Mouse (Mus musculus) kidney, embryonic 15.5 days (tissue): ENCODE measurements around the gene Wnt10b. TPM values are rescaled to one million over a fixed set of nuclear protein-coding genes. Genes with fewer than 3 reads are reported as not detected.

ENCODE experiments used
- ATAC-seq: fragments of 200-750 bp; cut with Nextera tagmentation; replicated peaks from 2 replicates; pipeline ENCODE4 v1.8.0; 2017; ENCODE audit warnings: moderate TSS enrichment; ENCODE audit not compliant: low FRiP score
- H3K27ac ChIP-seq: fragments of 300-500 bp; sonication (generic); 2 replicates; pipeline ENCODE4 v1.5.1; 2015; ENCODE audit warnings: mild to moderate bottlenecking, inconsistent platforms
- H3K27me3 ChIP-seq: fragments of 300-500 bp; sonication (generic); 2 replicates; pipeline ENCODE4 v1.6.1; 2015; ENCODE audit warnings: inconsistent platforms
- H3K36me3 ChIP-seq: fragments of 300-500 bp; sonication (generic); 2 replicates; pipeline ENCODE4 v1.6.1; 2015; ENCODE audit warnings: inconsistent platforms
- H3K4me1 ChIP-seq: fragments of 300-500 bp; sonication (generic); 2 replicates; pipeline ENCODE4 v1.6.1; 2015; ENCODE audit warnings: inconsistent platforms
- H3K4me2 ChIP-seq: fragments of 300-500 bp; sonication (generic); 2 replicates; pipeline ENCODE4 v1.6.1; 2015; ENCODE audit warnings: moderate library complexity, mild to moderate bottlenecking, inconsistent platforms
- H3K4me3 ChIP-seq: fragments of 300-500 bp; sonication (generic); replicated peaks from 2 replicates; pipeline ENCODE4 v1.5.1; 2015; ENCODE audit warnings: mild to moderate bottlenecking, inconsistent platforms
- H3K9ac ChIP-seq: fragments of 300-500 bp; sonication (generic); 2 replicates; pipeline ENCODE4 v1.6.1; 2015; ENCODE audit warnings: mild to moderate bottlenecking, inconsistent platforms
- H3K9me3 ChIP-seq: fragments of 300-500 bp; sonication (generic); replicated peaks from 2 replicates; pipeline ENCODE4 v1.6.1; 2016; ENCODE audit warnings: inconsistent platforms
- WGBS: fragments of 180-500 bp; shearing (Covaris S2); methylation state at CpG from one replicate; pipeline ENCODE4 v1.1.7; 2015; ENCODE audit warnings: mixed read lengths; 5-methylcytosine and 5-hydroxymethylcytosine counted together
- polyA plus RNA-seq: library from polyadenylated mRNA; unstranded; fragments of >200 nt; fragmentation: Nextera tagmentation; extraction: Ambion mirVana; gene quantifications from 2 replicates; pipeline ENCODE4 v1.2.1, GENCODE M21; 2015

Wnt10b gene
- polyA plus RNA-seq, 1 experiment from 2014 or later, result 0.31 TPM

DNA sequence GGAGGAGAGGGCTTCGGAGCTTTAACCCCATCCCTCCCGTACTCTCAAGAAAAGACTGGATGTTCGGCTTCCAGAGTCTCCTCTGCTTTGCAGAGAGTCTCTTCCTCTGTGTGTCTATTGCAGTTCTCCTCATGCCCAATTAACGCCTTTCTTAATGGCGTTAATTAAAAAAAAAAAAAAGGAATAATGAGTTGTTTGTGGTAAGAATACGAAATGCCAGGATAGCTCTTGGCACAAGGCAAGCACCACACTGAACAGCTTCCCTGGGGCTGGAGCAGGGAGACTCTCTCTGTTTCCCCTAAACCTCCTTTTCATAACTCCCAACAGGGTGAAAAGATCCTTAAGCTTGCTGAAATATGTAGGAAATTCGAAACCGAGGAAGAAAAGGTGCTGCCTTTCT is 55.8 kb downstream of the Wnt10b start:
- 73% methylated on average over 8 of the region's 8 CpGs for WGBS
- Histone ChIP-seq H3K36me3 (no peaks in the 10 kb centered on the region), H3K27me3 (peaks cover 10% of the 10 kb centered on the region; the same call in 1 of the 2 replicates), H3K4me2 (peak overlapping the region; percentile 41; the same call in 1 of the 2 replicates), H3K9me3 (no peaks in the 10 kb centered on the region), H3K4me3 (no peak overlapping the region), H3K27ac (no peak overlapping the region), H3K9ac (no peak overlapping the region), H3K4me1 (peaks cover 41% of the 10 kb centered on the region)
- ATAC-seq, result no peak

Other genes with a start within 250 kb of the Wnt10b start
- gene Kansl2, start 243.9 kb downstream of the Wnt10b start, polyA plus RNA-seq, result 115 and 121 TPM in 2 replicates
- 61.0 and 66.4 TPM in 2 replicates for gene Ccnt1, start 207.2 kb downstream of the Wnt10b start, polyA plus RNA-seq
- 0.76 TPM in 1 of 2 replicates, not detected in the other for gene 4930415O20Rik, start 207.1 kb downstream of the Wnt10b start, polyA plus RNA-seq
- 23.6 and 25.4 TPM in 2 replicates for gene Adcy6, start 168.1 kb downstream of the Wnt10b start, polyA plus RNA-seq
- gene Cacnb3, start 147.3 kb downstream of the Wnt10b start, polyA plus RNA-seq, result 29.8 and 36.6 TPM in 2 replicates
- gene Ddx23, start 115.3 kb downstream of the Wnt10b start, polyA plus RNA-seq, result 23.1 and 23.7 TPM in 2 replicates
- gene Rnd1, start 100.7 kb downstream of the Wnt10b start, polyA plus RNA-seq, result 0.62 and 0.99 TPM in 2 replicates
- gene Ccdc65, start 69.9 kb downstream of the Wnt10b start, polyA plus RNA-seq, result 0.73 and 1.1 TPM in 2 replicates
- 40.3 and 40.5 TPM in 2 replicates for gene Fkbp11, start 50.0 kb downstream of the Wnt10b start, polyA plus RNA-seq
- gene Arf3, start 14.9 kb downstream of the Wnt10b start, polyA plus RNA-seq, result 51.9 and 55.6 TPM in 2 replicates
- 0.06 TPM in 1 of 2 replicates, not detected in the other for gene Wnt1, start 11.7 kb upstream of the Wnt10b start, polyA plus RNA-seq
- 2.9 and 3.2 TPM in 2 replicates for gene Ddn, start 31.3 kb upstream of the Wnt10b start, polyA plus RNA-seq
- 98.5 and 100 TPM in 2 replicates for gene Prkag1, start 53.4 kb upstream of the Wnt10b start, polyA plus RNA-seq
- 12.3 and 13.3 TPM in 2 replicates for gene Kmt2d, start 93.1 kb upstream of the Wnt10b start, polyA plus RNA-seq
- gene Rhebl1, start 116.4 kb upstream of the Wnt10b start, polyA plus RNA-seq, result 20.0 and 20.5 TPM in 2 replicates
- 1.4 and 2.0 TPM in 2 replicates for gene Dhh, start 120.4 kb upstream of the Wnt10b start, polyA plus RNA-seq
- 16.4 and 17.6 TPM in 2 replicates for gene Lmbr1l, start 140.1 kb upstream of the Wnt10b start, polyA plus RNA-seq
- 1,698 and 1,797 TPM in 2 replicates for gene Tuba1b, start 156.4 kb upstream of the Wnt10b start, polyA plus RNA-seq
- gene Gm49450, start 175.4 kb upstream of the Wnt10b start, polyA plus RNA-seq, result not detected in 2 replicates
- 854 and 1,029 TPM in 2 replicates for gene Tuba1a, start 175.6 kb upstream of the Wnt10b start, polyA plus RNA-seq